In the genomic region with DNA sequence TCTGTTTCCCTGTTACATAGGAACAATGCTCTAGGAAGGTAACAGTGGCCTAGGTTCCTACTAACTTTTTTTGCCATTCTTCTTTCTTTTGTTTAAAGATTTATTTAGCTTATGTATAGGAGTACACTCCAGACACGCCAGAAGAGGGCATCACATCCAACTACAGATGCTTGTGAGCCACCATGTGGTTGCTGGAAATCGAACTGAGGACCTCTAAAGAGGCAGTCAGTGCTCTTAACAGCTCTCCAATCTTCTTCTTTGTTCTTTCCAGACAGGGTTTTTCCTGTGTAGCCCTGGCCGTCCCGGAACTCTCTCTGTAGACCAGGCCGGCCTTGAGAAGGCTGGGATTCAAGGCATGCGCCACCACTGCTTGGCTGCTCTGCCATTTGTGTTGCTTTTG, we compare ENCODE assay signal across 1 mouse cellular context.
TF ChIP-seq lines count a peak whose summit lies in the region.

No protein-coding gene starts in this region.

TF ChIP-seq in CH12.LX, 34 proteins besides CTCF, POLR2A, EP300 and RAD21:
- TF ChIP-seq SMC3 (IDR thresholded peaks at IDR 0.05; ENCODE audit: low read depth, low read length) (peak; percentile 9; the same call in 1 of the 2 replicates), MXI1 (IDR thresholded peaks at IDR 0.05; ENCODE audit: low read depth, low read length) (no peak), ELF1 (IDR thresholded peaks at IDR 0.05; ENCODE audit: low read depth, low read length) (no peak), TCF12 (IDR thresholded peaks at IDR 0.05; ENCODE audit: low read depth, low read length) (no peak), NRF1 (IDR thresholded peaks at IDR 0.05; ENCODE audit: low read depth, low read length) (no peak)
